Mouse (Mus musculus) megakaryocyte, embryonic 14.5 days (primary cell): ENCODE measurements around the gene Ubqln2.

Experiments used
- FLI1 ChIP-seq: IDR thresholded peaks from 2 replicates; pipeline ENCODE4 v1.6.1; 2012; ENCODE audit warnings: low read length, inconsistent platforms, mixed read lengths
- GATA1 ChIP-seq: IDR thresholded peaks from 3 replicates; pipeline ENCODE4 v1.6.1; 2012; ENCODE audit warnings: mixed read lengths, low read length, inconsistent platforms, borderline replicate concordance

DNA sequence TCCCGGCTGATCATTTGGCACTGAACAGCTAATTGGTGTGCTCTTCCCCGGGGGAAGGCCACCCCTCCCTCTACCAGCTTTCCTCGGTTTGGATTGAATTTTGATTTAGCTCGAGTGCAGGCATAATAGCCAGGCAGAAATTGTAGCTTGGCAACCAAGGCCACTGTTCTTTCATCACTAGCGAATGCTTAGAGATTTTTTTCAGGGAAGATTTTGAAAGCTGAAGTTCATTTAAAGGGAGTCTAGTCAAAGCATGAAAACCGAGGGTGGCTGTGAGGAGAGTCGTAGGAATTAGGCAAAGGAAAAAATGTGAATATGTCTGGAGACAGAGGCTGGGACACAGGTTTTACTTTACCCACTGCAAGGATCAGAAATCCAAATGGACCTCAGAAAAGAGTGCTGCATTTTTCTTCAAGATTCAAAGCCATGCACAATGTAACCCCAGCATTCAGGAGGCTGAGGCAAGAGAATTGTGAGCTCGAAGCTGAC, 21.2 kb upstream of the Ubqln2 start:
- TF ChIP-seq FLI1 (no peak), GATA1 (no peak)
